Mouse (Mus musculus): Measurements from ENCODE around the gene Dbr1. TPM values are rescaled to one million over a fixed set of nuclear protein-coding genes. Genes with fewer than 3 reads are reported as not detected.
"Not testable (repeated sequence)": the region's sequence is repeated elsewhere in the genome, so short reads cannot be mapped to it uniquely, and the experiment has no call there.

Dbr1 gene
- polyA plus RNA-seq, 1 experiment from 2014 or later, result 17.2 TPM

GRCm38 (mm10) chr9:99591144-99591543 lies 15.5 kb downstream of the Dbr1 start:
- Histone ChIP-seq H3K4me3 (ENCODE audit: low read length) (no peak overlapping the region), H3K9me3 (replicated peaks; ENCODE audit: control insufficient read depth, low read length) (no peaks in the 10 kb centered on the region), H3K4me1 (ENCODE audit: control insufficient read depth, insufficient read depth, low read length) (no peaks in the 10 kb centered on the region), H3K9ac (ENCODE audit: low read length) (no peak overlapping the region), H3K36me3 (ENCODE audit: control insufficient read depth, insufficient read depth) (no peaks in the 10 kb centered on the region), H3K4me2 (ENCODE audit: low read depth, low read length) (no peak overlapping the region), H3K27ac (ENCODE audit: low read length) (no peak overlapping the region), H3K27me3 (ENCODE audit: control insufficient read depth, insufficient read depth, low read length) (no peaks in the 10 kb centered on the region)
- WGBS, result 57% methylated on average over 8 of the region's 8 CpGs
- ATAC-seq (replicated peaks; ENCODE audit: extremely low read depth, insufficient read depth, low FRiP score), result no peak

GRCm38 (mm10) chr9:99599127-99599526 lies 23.5 kb downstream of the Dbr1 start:
- not testable (repeated sequence) for H3K27ac ChIP-seq (ENCODE audit: low read length); H3K4me3 ChIP-seq (ENCODE audit: low read length); H3K27me3 ChIP-seq (ENCODE audit: control insufficient read depth, insufficient read depth, low read length); H3K9me3 ChIP-seq (replicated peaks; ENCODE audit: control insufficient read depth, low read length); H3K36me3 ChIP-seq (ENCODE audit: control insufficient read depth, insufficient read depth); ATAC-seq (replicated peaks; ENCODE audit: extremely low read depth, insufficient read depth, low FRiP score); H3K4me1 ChIP-seq (ENCODE audit: control insufficient read depth, insufficient read depth, low read length); H3K4me2 ChIP-seq (ENCODE audit: low read depth, low read length); H3K9ac ChIP-seq (ENCODE audit: low read length)
- WGBS, result 87% methylated on average over 6 of the region's 6 CpGs

GRCm38 (mm10) chr9:99603566-99603965 lies 28.0 kb downstream of the Dbr1 start:
- no peak overlapping the region for H3K27ac ChIP-seq (ENCODE audit: low read length)
- no peaks in the 10 kb centered on the region for H3K4me1 ChIP-seq (ENCODE audit: control insufficient read depth, insufficient read depth, low read length)
- no peak overlapping the region for H3K9ac ChIP-seq (ENCODE audit: low read length)
- H3K36me3 ChIP-seq (ENCODE audit: control insufficient read depth, insufficient read depth), result no peaks in the 10 kb centered on the region
- H3K9me3 ChIP-seq (replicated peaks; ENCODE audit: control insufficient read depth, low read length), result no peaks in the 10 kb centered on the region
- no peak for ATAC-seq (replicated peaks; ENCODE audit: extremely low read depth, insufficient read depth, low FRiP score)
- WGBS, result 67% methylated on average over 2 of the region's 2 CpGs
- no peaks in the 10 kb centered on the region for H3K27me3 ChIP-seq (ENCODE audit: control insufficient read depth, insufficient read depth, low read length)
- H3K4me2 ChIP-seq (ENCODE audit: low read depth, low read length), result no peak overlapping the region
- no peak overlapping the region for H3K4me3 ChIP-seq (ENCODE audit: low read length)

- no peak within 1 kb of the TSS for H3K4me2 ChIP-seq (ENCODE audit: low read depth, low read length)
- no peaks in the 10 kb centered on the region for H3K4me1 ChIP-seq (ENCODE audit: control insufficient read depth, insufficient read depth, low read length)
- H3K36me3 ChIP-seq (ENCODE audit: control insufficient read depth, insufficient read depth), result no peaks in the 10 kb centered on the region
- no peak within 1 kb of the TSS for H3K27ac ChIP-seq (ENCODE audit: low read length)
- H3K4me3 ChIP-seq (ENCODE audit: low read length), result no peak within 1 kb of the TSS
- no peaks in the 10 kb centered on the region for H3K9me3 ChIP-seq (replicated peaks; ENCODE audit: control insufficient read depth, low read length)
- H3K27me3 ChIP-seq (ENCODE audit: control insufficient read depth, insufficient read depth, low read length), result no peaks in the 10 kb centered on the region
- no peak within 1 kb of the TSS for H3K9ac ChIP-seq (ENCODE audit: low read length)
- WGBS, result 37% methylated on average over 2 of the region's 2 CpGs
- no peak for ATAC-seq (replicated peaks; ENCODE audit: extremely low read depth, insufficient read depth, low FRiP score)
Measured at GRCm38 (mm10) chr9:99612202-99612601, 36.6 kb downstream of the Dbr1 start, which contains the start of gene A4gnt. A4gnt (plus strand) TSS chr9:99612502.

GRCm38 (mm10) chr9:99619688-99620087 lies 44.1 kb downstream of the Dbr1 start:
- Histone ChIP-seq H3K4me2 (ENCODE audit: low read depth, low read length) (no peak overlapping the region), H3K27ac (ENCODE audit: low read length) (no peak overlapping the region), H3K9ac (ENCODE audit: low read length) (no peak overlapping the region), H3K9me3 (replicated peaks; ENCODE audit: control insufficient read depth, low read length) (no peaks in the 10 kb centered on the region), H3K4me1 (ENCODE audit: control insufficient read depth, insufficient read depth, low read length) (no peaks in the 10 kb centered on the region), H3K4me3 (ENCODE audit: low read length) (no peak overlapping the region), H3K36me3 (ENCODE audit: control insufficient read depth, insufficient read depth) (no peaks in the 10 kb centered on the region), H3K27me3 (ENCODE audit: control insufficient read depth, insufficient read depth, low read length) (no peaks in the 10 kb centered on the region)
- no peak for ATAC-seq (replicated peaks; ENCODE audit: extremely low read depth, insufficient read depth, low FRiP score)
- 91% methylated on average over 7 of the region's 8 CpGs for WGBS

- Histone ChIP-seq H3K27me3 (ENCODE audit: control insufficient read depth, insufficient read depth, low read length) (no peaks in the 10 kb centered on the region), H3K4me1 (ENCODE audit: control insufficient read depth, insufficient read depth, low read length) (no peaks in the 10 kb centered on the region), H3K36me3 (ENCODE audit: control insufficient read depth, insufficient read depth) (no peaks in the 10 kb centered on the region), H3K4me2 (ENCODE audit: low read depth, low read length) (no peak overlapping the region), H3K9ac (ENCODE audit: low read length) (no peak overlapping the region), H3K4me3 (ENCODE audit: low read length) (no peak overlapping the region), H3K27ac (ENCODE audit: low read length) (no peak overlapping the region), H3K9me3 (replicated peaks; ENCODE audit: control insufficient read depth, low read length) (no peaks in the 10 kb centered on the region)
- ATAC-seq (replicated peaks; ENCODE audit: extremely low read depth, insufficient read depth, low FRiP score), result no peak
- WGBS, result 81% methylated on average over 11 of the region's 11 CpGs
Measured at GRCm38 (mm10) chr9:99620196-99620595, 44.6 kb downstream of the Dbr1 start.

GRCm38 (mm10) chr9:99622034-99622433 lies 46.4 kb downstream of the Dbr1 start:
- Histone ChIP-seq H3K4me2 (ENCODE audit: low read depth, low read length) (no peak overlapping the region), H3K36me3 (ENCODE audit: control insufficient read depth, insufficient read depth) (no peaks in the 10 kb centered on the region), H3K4me1 (ENCODE audit: control insufficient read depth, insufficient read depth, low read length) (no peaks in the 10 kb centered on the region), H3K4me3 (ENCODE audit: low read length) (no peak overlapping the region), H3K9me3 (replicated peaks; ENCODE audit: control insufficient read depth, low read length) (no peaks in the 10 kb centered on the region), H3K9ac (ENCODE audit: low read length) (no peak overlapping the region), H3K27me3 (ENCODE audit: control insufficient read depth, insufficient read depth, low read length) (no peaks in the 10 kb centered on the region), H3K27ac (ENCODE audit: low read length) (no peak overlapping the region)
- no peak for ATAC-seq (replicated peaks; ENCODE audit: extremely low read depth, insufficient read depth, low FRiP score)
- 76% methylated on average over 1 of the region's 1 CpGs for WGBS

GRCm38 (mm10) chr9:99622966-99623365 lies 47.4 kb downstream of the Dbr1 start:
- Histone ChIP-seq H3K36me3 (ENCODE audit: control insufficient read depth, insufficient read depth) (no peaks in the 10 kb centered on the region), H3K4me2 (ENCODE audit: low read depth, low read length) (no peak overlapping the region), H3K9me3 (replicated peaks; ENCODE audit: control insufficient read depth, low read length) (no peaks in the 10 kb centered on the region), H3K9ac (ENCODE audit: low read length) (no peak overlapping the region), H3K27me3 (ENCODE audit: control insufficient read depth, insufficient read depth, low read length) (no peaks in the 10 kb centered on the region), H3K4me3 (ENCODE audit: low read length) (no peak overlapping the region), H3K27ac (ENCODE audit: low read length) (no peak overlapping the region), H3K4me1 (ENCODE audit: control insufficient read depth, insufficient read depth, low read length) (no peaks in the 10 kb centered on the region)
- 42% methylated on average over 2 of the region's 2 CpGs for WGBS
- ATAC-seq (replicated peaks; ENCODE audit: extremely low read depth, insufficient read depth, low FRiP score), result no peak; the same call in 1 of the 2 replicates

- no peaks in the 10 kb centered on the region for H3K9me3 ChIP-seq (replicated peaks; ENCODE audit: control insufficient read depth, low read length)
- no peaks in the 10 kb centered on the region for H3K27me3 ChIP-seq (ENCODE audit: control insufficient read depth, insufficient read depth, low read length)
- H3K4me1 ChIP-seq (ENCODE audit: control insufficient read depth, insufficient read depth, low read length), result peaks cover 6% of the 10 kb centered on the region
- H3K36me3 ChIP-seq (ENCODE audit: control insufficient read depth, insufficient read depth), result no peaks in the 10 kb centered on the region
- H3K9ac ChIP-seq (ENCODE audit: low read length), result no peak overlapping the region
- ATAC-seq (replicated peaks; ENCODE audit: extremely low read depth, insufficient read depth, low FRiP score), result no peak
- 71% methylated on average over 6 of the region's 6 CpGs for WGBS
- H3K4me2 ChIP-seq (ENCODE audit: low read depth, low read length), result no peak overlapping the region
- no peak overlapping the region for H3K4me3 ChIP-seq (ENCODE audit: low read length)
- no peak overlapping the region for H3K27ac ChIP-seq (ENCODE audit: low read length)
Measured at GRCm38 (mm10) chr9:99624117-99624516, 48.5 kb downstream of the Dbr1 start.

- Histone ChIP-seq H3K36me3 (ENCODE audit: control insufficient read depth, insufficient read depth) (no peaks in the 10 kb centered on the region), H3K9ac (ENCODE audit: low read length) (no peak overlapping the region), H3K9me3 (replicated peaks; ENCODE audit: control insufficient read depth, low read length) (no peaks in the 10 kb centered on the region), H3K4me1 (ENCODE audit: control insufficient read depth, insufficient read depth, low read length) (peaks cover 19% of the 10 kb centered on the region), H3K27me3 (ENCODE audit: control insufficient read depth, insufficient read depth, low read length) (no peaks in the 10 kb centered on the region), H3K27ac (ENCODE audit: low read length) (peak overlapping the region; percentile 84), H3K4me3 (ENCODE audit: low read length) (no peak overlapping the region), H3K4me2 (ENCODE audit: low read depth, low read length) (peak overlapping the region; percentile 79)
- ATAC-seq (replicated peaks; ENCODE audit: extremely low read depth, insufficient read depth, low FRiP score), result no peak
- WGBS, result 68% methylated on average over 4 of the region's 4 CpGs
Measured at GRCm38 (mm10) chr9:99628581-99628980, 53.0 kb downstream of the Dbr1 start.
